Mouse (Mus musculus): ENCODE results near the gene Cfc1.
"Not testable (repeated sequence)": the region's sequence is repeated elsewhere in the genome, so short reads cannot be mapped to it uniquely, and the experiment has no call there.

Gene Cfc1

DNA sequence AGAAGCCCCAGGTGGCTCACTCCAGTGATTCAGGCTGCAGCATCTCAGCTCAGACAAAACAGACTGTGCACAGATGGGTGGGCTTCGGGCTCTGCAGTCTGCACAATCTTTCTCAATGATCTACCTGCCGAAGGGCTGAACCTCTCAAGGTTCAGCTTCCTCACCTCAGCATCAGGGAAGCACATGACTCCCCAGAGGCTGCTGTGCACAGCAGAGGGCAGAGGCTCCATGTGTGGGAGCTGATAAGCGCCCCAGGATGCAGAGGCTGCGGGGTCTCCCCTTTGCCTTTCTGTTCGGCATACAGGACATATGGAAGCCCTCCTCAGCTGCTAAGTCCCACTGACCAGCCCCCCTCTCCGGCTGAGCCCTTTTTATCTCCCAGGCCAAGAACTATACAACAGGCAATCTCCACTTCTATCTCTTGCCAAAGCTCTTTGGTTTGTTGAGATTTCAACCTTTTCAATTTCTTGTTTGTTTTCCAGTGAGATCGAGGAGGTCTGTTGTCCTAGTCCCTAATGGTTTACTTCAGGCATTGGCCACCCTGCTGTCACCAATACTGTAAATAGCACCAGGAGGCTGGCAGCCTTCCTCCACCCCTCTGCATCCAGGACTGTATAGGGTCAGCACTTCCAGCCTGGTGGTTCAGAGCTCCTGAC is at the start of gene Cfc1:
Gene Cfc1, plus strand, starts transcription at position 606 of the 656 bp plus-strand sequence.
- not testable (repeated sequence) for DNase-seq

DNA sequence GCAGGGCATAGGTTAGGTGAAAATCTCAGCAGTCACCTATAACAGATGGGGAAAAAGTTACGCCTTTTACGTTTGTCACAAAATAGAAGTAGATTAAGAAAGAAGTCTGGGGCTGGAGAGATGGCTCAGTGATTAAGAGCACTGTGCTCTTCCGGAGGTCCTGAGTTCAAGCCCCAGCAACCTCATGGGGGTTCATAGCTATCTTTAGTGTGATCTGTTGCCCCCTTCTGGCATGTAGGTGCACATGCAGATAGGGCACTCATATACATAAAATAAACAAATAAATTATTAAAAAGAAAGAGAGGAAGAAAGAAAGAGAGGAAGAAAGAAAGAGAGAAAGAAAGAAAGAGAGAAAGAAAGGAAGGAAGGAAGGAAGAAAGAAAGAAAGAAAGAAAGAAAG is 48.1 kb upstream of the Cfc1 start:
- DNase-seq = no peak

DNA sequence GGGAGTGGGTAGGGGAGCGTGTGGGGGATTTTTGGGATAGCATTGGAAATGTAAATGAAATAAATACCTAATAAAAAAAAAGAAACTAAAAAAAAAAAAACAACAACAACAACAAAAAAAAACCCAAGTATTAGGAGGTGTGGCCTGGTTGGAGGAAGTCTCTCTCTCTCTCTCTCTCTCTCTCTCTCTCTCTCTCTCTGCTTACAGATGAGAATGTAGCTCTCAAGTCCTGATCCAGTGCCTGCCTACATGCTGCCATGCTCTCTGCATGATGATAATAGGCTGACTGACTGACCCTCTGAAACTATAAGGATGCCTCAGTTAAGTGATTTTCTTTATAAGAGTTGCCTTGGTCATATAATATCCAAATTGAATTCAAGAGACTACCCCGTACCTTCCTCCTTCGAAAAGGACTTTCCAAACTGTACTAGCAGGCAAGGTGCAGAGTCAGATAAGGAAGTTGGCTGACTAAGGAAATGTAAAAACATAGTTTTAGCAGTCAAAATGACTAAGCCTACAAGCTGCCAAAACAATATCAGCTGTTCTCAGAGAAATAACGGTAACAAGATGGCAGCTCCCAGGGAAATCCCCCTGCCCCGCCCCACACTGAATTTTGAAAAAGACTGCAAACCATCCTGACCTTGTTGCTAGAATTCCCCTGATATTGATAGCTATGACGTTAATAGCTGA is 45.5 kb upstream of the Cfc1 start:
- DNase-seq = no peak

DNA sequence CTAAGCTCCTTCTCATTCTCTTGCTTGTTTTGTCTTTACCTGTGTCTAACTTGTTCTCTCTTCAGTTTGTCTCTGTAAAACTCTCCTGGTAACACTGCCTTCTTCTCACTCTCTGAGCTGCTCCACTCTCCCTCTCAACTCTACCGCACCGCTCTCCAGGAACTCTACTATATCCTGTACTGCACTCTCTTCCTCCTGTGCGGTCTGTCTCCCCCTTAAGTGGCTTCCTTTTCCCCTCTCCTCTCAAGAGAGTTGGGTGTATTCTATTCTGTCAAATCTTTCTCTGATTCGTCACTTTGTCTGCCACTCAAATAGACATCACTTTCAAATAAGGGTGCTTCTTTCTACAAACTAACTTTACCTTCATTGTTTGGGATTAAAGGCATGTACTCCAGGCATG is 44.0 kb upstream of the Cfc1 start:
- no peak for DNase-seq

DNA sequence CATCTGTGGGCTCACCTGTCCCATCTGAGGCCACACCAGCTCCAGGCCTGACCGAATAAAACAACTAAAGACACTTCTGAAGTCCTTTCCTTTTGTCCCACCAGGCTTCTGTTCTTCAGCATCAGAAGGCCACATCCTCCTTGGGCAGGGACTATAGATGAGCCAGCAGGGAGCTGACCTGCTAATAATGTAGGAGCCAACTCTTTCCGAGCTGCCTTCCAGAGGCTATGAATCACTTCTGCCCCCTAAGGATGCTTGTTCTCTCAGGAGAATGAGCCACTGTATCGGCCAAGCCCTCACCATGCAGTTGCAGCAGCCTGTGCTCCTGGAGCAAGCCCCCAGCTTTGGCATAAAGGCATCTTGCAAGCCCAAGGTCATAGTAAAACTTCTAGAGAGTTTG is 32.5 kb upstream of the Cfc1 start:
- DNase-seq = no peak

DNA sequence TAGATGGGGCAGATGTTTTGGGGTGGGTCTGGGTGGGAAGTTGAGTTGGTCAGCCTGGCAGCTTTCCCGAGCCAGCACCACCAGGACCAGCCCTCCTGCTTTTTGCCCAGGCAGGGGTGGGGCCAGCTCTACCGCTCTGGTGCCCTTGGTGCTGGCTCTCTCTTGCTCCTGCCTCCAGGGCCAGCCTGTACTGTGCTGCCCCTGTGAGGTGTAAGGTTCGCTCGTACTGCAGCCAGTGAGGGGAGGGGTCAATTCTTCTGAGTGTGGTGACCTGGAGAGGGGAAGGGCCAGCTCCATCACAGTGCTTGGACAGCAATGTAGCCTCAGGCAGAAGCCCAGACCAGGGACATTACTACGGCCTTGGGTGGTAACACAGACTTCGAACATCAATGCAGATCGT is 30.1 kb upstream of the Cfc1 start:
- DNase-seq = no peak

DNA sequence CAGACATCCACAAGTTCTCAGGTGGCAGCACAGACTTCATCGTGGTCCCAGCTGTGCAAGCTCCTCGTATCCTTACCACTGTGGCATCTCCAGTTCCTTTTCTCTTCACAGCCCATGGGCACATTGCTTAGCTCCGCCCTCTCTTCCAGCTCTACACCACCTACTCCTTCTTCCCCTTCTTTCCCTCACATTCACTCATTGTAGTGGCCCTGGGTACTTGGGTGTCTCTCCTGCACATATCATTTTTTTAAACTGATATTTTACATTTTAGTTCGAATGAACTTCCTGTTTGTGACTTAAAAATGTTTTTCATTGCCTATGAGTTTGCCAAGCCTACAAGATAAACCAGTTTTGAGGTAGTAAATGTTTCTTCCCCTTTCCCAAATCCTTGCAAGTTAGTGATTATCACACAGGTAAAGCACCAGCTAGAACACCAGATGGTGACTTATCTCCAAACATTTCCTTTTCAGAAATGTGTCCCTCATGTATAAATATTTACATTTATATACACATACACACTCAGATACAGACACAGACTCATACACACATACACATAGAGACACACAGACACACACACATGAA is 29.4 kb upstream of the Cfc1 start:
- DNase-seq = no peak

DNA sequence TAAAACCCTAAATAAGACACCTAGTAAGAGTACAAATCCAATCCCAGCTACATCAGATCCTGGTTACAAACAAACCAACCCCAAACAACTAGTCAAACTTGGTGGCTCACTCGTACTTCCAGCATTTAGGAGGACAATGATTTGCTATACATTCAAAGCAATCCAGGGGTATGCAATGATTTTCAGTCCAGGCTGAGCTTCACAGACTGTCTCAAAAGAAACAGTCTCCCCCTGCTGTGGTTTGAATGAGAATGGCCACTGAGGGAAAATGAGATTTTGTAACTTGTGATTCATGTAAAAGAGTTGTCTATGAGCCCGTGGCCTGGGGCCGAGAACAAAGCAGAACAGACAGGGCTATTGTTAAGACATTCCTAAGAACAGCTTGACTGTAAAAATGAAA is 27.5 kb upstream of the Cfc1 start:
- DNase-seq = no peak

DNA sequence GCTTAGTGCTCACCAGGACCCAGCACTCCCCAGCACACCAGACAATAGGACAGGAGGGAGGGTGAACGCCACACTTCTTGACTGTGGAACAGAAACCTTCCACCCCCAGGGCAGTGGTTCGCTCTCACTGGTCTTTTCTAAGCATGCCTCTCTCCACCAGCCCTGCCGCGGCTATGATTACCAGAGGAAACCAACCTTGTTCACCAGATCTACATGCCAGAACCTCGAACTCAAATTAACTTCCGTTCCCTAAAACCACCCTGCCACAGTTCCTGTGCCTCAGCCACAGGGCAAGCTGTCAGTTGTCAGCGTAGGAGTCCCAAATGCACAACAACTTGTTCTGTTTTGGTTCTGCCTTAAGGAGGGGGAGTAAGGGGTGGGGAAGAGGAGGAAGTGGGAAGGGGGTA is 24.9 kb upstream of the Cfc1 start:
- no peak for DNase-seq

DNA sequence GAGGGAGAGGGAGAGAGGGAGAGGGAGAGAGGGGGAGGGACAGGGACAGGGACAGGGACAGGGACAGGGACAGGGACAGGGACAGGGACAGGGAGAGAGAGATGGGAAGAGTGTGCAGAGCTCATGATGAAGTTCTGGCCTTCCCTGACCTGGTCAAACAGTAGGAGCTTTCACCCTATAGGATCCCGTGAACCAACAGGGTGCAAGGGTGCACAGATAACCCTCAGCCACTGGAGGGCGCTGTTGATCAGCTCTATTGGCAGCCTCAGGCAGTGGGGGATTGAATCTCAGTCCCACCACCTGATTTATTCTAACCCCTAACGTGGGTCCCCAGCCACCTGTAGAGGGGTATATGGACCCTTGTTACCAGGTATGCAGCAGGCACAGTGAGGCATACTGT is 24.4 kb upstream of the Cfc1 start:
- DNase-seq = peak; percentile 65

DNA sequence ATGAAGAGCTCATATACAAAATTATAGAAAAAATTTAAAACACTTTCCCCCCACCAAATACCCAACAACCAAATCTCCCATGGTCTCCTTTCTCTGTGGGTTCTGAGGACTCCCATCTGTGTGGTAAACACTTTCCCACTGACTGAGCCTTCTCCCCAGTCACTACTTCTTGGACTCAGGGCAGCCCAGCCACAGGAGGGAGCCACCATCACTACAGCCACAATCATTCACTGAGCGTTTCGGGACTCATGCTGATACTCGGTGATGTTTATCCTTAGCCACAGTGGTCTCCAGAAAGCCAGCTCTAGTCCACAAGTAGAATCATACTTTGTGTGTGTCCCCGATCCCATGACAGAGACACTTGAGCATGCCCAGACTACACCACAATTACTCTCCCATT is 22.4 kb upstream of the Cfc1 start:
- no peak for DNase-seq

DNA sequence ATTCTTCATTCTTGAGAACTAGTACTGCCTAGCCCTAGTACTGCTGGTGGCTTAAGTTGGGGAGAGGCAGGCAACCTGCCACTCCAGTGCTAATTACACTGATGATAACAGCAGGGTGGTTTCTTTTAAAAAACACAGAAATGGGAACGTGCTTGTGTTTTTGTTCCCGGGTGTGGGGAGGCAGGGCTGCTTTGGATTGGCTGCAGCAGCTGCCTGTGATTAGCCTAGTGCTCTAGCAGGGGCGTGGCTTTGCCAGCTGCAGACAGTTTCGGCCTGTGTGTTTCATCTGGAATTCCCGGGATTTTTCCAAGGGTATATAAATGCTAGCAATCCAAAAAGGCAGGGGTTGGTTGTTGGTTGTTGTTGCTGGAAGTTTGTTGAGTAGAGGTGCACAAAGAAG is 18.9 kb upstream of the Cfc1 start:
- DNase-seq = no peak

DNA sequence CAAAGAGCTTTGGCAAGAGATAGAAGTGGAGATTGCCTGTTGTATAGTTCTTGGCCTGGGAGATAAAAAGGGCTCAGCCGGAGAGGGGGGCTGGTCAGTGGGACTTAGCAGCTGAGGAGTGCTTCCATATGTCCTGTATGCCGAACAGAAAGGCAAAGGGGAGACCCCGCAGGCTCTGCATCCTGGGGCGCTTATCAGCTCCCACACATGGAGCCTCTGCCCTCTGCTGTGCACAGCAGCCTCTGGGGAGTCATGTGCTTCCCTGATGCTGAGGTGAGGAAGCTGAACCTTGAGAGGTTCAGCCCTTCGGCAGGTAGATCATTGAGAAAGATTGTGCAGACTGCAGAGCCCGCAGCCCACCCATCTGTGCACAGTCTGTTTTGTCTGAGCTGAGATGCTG is 18.2 kb upstream of the Cfc1 start:
- DNase-seq = not testable (repeated sequence)

DNA sequence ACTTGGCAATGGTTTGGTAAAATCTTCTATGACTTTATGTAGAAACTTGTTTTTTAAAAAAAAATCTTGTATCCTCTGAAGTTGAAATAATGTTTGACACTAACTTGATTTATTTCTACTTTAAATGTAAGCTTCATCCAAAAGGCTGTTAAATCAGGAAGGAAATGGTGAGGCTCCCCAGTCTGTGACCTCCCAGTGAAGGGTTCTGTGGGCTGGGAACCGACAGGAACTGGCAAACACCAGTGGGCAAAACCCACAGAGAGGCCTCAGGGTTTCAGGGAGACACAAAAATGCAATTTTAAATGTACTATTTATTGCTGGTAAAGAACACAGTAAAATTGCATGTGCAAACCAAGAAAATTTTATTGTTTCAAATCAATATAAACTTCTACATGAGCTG is 17.7 kb upstream of the Cfc1 start:
- DNase-seq = not testable (repeated sequence)

DNA sequence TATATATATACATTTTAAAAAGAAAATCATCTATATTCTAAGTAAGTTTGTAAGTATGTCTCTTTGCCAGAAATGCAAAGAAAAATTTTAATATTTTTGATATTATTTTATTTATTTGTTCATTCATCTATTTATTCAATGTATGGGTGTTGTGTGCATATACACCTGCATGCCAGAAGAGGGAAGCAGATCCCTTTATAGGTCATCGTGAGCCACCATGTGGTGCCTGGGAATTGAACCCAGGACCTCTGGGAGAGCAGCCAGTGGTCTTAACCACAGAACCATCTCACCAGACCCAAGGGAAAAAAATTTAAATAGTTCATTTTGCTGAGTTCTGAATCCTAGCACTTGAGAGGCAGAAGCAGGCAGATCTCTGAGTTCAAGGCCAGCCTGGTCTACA is 17.2 kb upstream of the Cfc1 start:
- no peak for DNase-seq

DNA sequence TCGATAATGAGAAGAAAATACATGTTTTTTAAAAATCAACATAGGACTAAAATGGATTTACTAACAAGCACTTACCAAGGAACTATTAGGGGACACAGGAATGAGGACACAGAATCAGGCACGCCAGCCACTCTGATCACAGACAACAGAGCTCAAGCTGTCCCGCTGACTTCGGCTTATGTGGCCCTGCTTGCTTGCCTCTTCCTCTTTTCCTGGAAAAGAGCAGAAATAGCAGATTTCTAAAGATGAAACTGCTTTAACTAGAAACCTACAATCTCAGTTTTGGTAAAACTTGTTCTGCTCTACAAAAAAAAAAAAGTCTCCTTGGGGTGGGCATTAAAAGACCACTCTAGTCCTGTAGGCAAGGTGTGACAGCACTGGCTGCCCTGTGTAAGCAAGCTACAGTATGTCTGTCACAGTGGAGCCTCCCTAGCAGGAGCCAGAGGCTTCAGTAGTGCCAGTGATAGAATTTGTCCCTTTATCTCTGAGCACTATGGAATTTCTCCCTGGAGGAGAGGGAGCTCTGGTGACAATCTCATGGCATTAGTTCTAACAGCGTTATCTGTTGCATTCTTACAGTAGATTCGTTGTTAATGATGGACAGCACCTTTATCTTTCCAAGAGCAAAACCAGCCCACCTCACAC is 13.1 kb upstream of the Cfc1 start:
- peak; percentile 40 for DNase-seq

DNA sequence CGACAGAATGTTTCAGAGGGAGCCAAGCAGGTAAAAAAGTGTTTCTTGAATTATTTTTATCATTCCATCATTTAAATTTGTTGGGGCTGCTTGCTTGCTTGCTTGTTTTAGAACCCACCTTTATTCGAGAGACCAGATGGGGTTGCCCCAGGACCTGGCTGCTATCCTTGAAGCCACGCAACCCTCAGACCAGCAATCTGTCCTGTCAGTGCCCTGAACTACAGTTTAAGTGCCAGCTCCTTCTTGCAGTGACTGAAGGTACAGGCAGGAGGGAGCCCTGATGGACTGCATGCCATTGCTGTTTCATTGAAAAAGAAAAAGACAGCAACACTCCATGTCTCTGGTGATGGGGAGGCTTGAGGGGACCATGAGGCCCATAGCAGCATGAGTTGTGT is 12.6 kb upstream of the Cfc1 start:
- peak; percentile 88 for DNase-seq

DNA sequence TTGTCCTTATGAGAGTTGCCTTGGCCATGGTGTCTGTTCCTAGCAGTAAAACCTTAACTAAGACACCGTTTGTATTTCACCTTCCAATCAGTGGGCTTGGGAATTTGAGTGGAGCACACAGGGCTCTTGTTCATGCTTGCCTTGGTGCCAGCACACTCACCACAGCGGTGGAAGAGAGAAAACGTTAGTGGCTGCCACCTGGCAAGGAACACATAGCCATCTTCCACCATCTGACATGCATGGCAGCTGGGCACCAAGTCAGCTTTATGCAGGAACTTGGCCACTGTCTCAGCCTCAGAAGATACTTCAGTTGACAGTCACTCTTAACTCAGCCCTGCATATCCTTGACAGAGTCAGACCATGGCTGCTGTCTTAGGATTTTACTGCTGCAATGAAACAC is 11.8 kb upstream of the Cfc1 start:
- DNase-seq = peak; percentile 55

DNA sequence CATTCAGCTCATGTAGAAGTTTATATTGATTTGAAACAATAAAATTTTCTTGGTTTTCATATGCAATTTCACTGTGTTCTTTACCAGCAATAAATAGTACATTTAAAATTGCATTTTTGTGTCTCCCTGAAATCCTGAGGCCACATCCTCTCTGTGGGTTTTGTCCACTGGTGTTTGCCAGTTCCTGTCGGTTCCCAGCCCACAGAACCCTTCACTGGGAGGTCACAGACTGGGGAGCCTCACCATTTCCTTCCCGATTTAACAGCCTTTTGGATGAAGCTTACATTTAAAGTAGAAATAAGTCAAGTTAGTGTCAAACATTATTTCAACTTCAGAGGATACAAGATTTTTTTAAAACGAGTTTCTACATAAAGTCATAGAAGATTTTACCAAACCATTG is 874 bp upstream of the Cfc1 start:
- DNase-seq = not testable (repeated sequence)

DNA sequence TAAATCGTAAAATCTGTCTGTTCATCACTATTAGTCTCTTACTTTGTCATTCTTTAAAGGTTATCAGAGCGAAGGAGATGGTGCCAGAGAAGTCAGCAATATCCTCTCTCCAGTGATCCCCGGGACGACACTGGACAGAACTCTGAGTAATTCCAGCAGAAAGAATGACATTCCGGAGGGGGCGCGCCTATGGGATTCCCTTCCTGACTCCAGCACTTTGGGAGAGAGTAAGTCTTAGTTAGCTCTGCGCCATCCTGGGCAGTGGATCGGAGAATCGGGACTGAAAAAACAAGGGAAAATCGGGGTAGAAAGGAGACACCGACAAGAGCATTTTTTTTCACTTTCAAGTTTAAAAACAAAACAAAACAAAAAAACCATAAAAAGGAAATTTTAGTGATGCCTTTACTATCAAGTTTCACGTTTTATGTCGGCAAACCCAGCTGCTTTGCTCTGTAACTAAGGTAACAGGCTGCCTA is 881 bp downstream of the Cfc1 start:
- no peak for DNase-seq

DNA sequence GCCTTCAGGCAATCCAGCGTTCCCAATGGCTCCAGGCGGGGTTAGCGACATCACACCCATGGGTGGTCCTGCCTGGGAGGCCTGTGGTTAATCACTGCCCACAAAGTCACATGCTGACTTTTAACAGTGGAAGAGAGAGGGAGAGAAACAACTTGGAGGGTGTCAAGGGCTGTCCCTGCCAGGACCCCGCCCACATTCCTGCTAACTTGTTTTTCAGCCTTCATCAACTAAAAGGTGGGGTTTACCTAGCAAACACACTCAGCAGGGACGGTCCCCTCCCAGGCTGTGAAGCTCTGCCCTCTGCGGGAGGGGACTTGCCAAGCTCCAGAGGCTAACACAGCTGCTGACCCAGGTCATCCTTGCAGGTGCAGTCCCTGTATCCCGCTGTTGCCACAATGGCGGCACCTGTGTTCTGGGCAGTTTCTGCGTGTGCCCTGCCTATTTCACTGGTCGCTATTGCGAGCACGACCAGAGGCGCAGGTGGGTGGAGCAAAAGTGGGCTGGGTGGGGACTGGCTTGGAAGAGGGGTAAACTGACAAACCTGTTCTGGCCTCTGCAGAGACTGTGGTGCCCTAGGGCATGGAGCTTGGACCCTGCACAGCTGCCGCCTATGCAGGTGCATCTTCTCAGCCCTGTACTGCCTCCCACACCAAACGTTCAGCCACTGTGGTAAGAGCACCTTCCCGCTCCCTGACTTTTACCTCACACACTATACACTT is 1.5 kb downstream of the Cfc1 start:
- no peak for DNase-seq

DNA sequence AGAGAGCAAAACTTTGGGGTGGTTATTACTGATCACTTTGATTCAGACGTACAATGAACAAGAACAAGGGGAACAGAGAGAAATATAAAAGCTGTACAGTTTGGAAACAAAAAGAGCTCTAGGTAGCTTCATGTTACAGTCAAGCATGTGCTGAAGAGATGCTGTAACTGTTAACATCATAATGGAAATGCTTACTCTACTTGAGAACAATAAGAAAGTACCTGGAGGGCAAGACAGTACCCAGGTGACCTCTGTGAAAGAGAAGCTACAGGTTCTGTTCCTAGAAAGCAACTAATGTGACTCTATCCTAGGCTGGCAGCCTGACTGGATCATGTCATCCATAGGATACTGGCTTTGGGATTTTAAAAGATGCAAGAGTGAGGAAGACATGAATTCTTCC is 11.6 kb downstream of the Cfc1 start:
- DNase-seq = no peak

DNA sequence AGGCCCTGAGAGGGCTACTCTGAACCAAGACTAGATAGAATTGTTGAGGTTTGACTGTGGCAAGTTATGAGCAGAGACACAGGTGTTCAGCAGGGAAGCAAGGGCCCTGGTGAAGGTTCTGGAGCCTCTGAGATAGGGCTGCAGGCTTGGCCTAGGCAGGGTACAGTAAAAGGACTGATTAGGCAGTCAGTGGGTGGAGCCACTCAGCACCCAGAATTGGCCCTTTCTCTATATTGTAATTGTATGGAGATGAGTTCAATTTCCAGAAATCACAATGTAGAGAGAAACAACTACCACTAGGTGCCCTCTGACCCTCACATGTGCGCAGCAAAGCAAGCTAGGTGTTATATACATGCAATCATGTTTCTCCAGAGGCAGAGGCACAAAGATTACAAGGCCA is 18.2 kb downstream of the Cfc1 start:
- no peak for DNase-seq
